Mouse (Mus musculus) telencephalon, adult 2 months (tissue): ENCODE measurements at regions not wholly inside any gene's neighbourhood (a gene's known extent, or its start where the extent isn't known, plus 50 kb on each side); places are given as distances from the start of the nearest gene placed in this dataset.

Experiments
- DNase-seq: peaks from one replicate; pipeline ENCODE4 v3.0.0-alpha.2; 2011; ENCODE audit warnings: low read depth, low spot score

DNA sequence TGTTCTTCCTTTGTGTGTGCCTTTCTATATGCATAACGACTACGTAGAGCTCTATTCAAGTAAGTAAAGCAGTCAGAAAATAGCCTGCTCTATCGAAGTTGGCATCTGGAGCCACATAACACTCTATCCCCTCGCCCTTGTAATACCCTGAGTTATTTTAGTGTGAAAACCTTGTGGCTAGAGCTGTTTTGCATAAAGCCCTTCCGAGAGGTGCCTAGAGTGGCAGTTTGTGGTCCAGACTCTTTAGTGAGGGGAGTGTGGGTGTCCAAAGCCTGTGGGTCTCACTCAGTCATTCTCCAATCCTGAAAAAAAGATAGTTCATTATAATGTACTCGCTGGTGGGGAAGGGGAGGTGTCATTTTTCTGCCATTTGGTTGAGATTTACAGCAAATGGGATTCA is 855.2 kb upstream of the Car8 start:
- no peak for DNase-seq

DNA sequence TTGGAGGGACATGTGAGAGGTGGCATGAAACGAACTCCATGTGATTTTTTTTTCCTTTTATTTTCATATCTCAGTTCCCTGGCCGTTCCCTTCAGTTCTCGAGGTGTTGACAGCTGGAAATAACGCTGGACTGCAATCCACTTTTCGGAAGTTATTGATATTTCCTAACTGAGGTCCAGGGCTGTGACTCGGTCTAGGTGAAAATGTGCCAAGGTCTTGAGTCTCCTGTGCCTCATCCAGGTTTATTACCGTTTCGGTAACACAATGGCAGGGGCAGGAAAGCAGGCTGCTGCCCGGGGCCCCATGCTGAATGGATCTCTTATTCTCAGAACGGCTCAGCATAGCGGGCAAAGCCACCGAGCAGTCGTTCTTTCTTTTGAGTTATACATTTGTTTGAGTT is 844.7 kb upstream of the Car8 start:
- DNase-seq, result no peak

DNA sequence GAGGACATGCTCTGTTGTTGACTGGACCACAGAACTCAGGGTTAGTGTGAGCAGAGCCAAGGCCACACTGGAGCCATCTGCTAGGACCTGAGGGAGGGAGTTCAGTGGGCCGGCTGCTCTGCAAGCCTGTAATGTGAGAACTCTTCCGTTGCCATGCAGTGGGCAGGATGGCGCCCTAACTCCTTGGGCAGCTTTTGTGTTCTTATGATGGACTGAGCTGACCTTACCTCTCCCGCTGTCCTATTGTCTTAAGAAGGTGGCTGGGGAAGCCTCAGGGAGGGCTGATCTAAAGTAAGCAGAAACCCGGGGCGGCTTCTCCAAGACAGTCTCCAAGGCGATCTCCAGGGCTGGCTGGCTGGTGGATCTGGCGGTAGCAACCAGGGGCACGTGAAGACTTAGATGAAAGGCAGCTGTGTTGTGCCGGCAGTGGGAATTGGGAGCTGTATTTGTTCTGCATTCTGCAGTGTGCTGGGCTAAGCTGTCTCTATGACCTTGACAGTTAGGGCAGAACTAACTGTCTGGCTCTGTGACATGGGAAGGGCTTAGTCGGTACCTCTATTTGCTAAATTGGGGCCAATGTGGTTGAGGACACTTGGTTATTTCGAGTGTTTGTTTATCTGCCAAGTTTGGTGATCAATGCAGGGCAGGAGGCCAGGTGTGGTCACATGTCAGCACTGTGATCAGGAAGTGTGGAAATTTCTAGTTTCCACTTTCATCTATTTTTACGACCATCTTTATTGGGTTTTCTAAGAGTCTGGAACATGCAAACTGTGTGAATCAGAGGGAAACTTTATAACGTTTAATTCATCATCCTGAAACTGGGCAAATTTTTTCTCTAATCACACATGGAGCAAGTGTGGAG is 843.1 kb upstream of the Car8 start:
- DNase-seq, result no peak

DNA sequence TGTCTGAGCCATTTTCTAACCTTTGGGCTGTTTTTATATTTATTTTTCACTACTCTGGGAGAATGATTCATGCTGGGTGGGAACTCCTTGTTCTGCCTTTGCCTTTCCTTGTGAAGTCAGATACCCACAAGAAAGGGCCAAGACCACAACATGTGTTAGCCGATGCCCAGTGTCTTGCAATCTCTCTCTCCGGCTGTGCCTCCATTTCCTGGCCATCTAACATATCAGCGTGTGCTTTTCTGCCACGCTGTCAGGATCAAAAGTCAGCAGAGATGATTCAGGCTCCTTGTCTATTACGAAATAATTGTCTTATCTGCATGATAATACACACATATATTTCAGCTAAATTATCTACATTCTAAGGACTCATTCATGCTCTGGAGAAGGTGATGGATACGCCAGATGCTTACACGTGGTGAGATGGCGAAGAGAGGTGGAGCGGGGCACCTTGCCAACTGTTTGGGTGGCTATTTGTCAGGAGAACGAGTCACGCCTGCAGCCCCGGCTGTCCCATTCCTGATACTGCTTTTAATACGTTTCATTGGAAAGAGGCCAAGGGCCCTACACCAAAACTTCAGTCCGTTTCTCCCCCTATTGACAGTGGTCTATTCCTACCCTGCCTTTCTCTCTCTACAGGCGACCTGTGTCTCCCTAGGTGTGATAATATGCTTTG is 842.1 kb upstream of the Car8 start:
- no peak for DNase-seq

DNA sequence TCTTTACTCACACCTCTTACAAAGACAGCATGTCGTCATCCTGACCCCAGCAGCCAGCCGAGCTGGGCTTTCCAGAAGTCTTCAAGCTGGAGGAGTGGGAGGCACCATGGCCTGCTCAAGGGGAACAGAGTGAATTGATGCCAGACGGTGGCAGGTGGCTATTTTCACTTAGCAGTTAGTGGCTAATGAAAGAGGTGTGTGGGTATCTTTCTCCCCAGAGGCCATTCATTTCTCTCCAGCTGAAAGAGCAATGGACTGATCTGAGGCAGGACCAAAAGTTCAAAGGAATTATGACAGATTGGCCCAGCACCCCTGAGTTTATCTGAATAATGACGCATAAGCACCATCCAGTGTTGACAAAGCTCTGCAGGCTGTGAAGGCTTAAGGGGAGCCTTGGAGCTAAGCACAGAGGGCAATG is 841.0 kb upstream of the Car8 start:
- DNase-seq, result no peak

DNA sequence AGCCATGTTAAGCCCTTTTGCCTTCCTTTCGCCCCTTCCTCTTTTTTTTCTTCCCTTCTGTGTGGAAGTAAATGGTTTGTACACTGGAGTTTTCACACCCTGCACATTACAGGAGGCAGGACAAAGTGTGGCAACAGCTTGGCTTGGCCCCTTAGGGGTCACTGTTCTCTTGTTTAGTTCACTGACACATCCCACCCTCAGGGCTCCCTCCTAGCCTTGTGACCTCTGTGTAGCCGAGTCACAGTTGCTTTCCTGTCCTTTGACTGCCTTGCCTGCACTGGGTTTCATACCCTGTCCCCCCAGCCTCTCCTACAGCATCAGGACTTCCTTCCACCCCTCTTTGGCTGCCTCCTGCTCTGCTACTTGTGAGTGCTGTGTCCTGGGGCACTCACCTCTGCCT is 835.6 kb upstream of the Car8 start:
- no peak for DNase-seq

DNA sequence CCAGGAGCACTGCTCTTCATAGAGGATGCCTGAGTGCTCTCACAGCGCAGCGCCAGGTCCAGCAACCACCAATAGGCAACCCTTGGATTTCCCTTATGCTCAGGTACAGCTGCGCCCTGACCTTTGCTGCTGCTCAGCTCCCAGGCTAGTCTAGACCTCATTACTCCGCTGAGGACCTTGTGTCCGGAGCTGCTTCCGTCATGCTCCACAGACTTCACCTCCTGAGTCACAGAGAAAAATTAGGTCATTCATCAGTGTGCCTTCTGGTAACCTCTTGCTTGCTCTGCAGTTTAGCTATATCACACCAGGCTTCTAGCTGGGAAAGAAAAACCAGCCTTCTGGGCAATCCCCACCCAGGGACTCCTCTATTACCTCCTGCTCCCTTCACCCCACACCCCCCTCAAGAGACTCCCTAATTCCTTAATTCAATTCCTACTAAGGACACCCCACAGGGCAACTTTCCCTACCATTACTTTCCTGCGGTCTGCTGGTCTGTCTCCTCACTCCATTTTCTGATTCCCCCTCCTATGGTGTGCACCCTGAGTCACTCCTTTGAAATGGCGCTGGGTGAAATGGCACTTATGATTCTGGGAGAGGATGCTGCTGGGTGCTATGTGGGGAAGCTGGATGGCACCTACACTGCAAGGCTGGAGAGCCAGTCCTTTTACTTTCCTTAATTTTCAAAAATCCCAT is 835.0 kb upstream of the Car8 start:
- DNase-seq, result no peak

DNA sequence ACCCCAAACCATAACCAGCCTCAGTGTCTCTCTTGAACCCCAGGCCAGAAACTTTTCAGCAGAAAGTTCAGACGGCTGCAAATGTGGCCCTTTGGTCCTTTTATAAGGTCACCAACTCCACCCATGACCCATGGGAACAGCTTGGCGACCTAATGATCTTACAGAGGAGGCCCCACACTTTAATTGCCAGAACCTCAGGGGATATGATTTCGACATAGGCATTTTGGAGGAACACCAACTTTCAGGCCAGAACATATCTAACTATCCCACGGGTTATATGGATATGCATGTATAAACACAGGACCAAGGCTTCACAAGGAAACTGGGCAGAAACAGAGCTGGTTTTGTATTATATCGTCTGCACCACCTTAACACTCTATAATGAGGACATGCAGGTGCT is 833.5 kb upstream of the Car8 start:
- DNase-seq, result no peak

DNA sequence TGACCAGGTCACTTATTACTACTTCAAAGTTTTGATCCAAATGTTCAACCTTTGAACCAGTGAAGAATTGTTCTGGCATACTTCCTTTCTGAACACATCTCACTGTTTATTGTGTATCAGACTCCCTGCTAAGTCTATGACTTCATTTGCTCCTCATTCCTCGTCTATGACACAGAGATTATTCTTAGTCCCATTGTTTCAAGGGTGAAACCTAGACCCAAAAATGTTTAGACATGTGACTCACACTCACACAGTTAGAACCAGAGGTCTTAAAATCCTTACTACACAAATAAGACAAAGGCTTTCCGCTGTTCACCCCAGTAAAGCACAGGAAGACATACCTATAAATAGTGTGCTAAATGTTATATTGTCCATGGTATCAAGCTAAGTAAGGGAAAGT is 829.0 kb upstream of the Car8 start:
- DNase-seq, result no peak

DNA sequence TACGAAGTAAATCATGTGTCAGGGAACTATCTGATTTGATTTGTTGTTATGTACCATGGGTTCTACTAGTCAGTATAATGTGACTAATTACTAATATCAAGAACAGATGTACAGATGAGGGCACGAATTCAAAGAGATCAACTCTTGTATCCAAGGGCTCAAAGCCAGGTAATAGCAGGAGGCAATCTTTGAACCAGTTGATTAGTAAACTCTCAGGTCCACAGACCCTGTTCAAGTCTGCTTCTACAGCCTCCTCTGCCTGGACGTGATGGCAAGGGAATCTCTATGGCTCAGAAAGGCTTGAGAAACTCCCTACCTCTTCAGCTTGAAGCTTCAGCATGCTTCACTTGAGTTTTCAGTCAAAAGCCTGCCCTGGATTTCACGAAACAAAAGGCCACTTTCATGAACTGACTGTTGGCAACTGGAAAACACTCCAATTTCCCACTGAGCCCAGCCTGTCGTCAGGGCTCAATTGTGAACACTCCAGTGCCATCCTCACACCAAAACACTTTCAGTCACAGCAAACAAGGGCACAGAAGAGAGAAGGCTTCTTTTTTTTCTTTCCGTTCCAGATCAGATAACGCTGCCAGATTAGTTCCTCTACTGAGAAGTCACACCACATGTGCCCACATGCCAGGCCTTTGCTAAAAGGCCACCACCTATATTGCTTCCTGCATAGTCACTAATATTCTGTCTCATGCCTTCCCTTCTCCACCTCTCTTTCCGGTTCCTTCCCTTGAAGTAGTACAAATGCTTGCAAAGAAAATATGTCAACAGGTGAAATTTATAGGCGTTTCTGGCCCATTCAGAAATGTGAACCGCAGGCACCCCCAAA is 827.4 kb upstream of the Car8 start:
- peak; percentile 6 for DNase-seq

DNA sequence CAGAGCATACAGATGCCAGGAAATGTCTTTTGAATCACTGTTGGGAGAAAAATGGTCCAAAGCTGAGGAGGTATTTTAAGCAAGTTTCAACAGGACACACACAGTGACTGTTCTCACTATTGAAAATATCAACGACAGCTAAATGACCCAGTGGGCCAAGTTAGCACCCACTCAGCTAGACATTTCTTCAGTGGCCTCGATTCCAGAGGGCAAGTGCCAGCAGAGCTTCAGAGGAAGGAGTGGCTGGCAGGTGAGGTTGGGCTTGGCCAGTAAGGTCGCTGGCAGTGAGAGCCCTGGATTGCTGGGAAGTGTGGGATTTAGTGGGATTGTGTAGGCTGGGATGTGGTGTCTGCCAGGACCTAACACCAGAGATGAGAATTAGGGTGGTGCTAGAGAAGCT is 823.1 kb upstream of the Car8 start:
- no peak for DNase-seq

DNA sequence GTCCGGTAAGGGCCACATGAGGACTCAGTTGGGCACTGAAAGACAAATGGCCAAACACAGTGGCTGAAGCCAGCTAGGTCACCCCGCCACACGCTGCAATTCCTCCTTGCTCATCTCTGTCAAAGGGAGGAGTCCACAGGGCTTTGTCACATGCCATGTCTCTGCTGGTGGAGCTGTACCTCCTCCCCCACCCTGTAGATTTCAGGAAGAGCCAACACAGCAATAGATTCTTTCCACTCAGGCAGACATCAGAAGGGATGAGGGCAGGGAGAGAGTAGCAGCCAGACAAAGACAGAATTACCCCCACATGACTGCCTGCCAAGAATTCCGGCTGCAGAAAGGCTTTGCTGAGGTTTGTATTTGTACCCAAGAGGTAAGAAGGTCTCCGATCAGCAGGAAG is 821.4 kb upstream of the Car8 start:
- no peak for DNase-seq

DNA sequence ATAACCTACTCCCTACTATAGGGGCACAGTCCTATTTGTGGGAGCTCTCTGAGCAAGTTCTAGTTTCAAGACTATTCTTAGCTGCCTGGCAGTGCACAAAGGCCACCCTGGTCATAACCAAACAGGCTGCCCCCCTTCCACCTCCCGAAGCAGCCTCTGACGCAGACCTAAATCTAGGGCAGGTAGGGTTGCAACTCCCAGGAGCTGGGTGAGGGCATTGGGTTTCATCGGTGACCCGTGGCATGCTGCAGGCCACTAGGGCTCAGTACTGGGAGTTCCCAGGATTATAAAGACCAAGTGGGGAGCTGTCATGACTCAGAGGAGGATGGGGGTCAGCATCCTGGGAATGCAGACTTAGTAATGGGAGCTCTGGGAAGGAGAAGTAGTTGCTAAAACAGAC is 818.8 kb upstream of the Car8 start:
- no peak for DNase-seq

DNA sequence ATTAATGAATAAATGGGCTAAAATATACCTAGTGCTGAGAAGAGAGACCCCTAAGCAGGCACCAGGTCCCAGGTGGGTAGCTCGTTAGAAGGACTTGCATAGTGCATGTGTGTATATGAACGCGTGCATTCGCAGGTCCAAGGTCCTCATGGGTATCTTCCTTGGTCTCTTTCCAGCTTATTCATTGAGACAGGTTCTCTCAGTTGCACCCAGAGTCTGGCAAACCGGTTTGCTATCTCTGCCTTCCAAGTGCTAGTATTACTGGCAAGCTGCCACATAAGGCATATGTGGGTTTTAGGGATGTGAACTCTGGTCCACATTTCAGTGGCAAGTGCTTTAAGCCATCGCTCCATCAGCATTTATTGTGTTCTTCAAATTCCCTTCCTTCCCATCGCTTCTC is 818.3 kb upstream of the Car8 start:
- DNase-seq, result no peak

DNA sequence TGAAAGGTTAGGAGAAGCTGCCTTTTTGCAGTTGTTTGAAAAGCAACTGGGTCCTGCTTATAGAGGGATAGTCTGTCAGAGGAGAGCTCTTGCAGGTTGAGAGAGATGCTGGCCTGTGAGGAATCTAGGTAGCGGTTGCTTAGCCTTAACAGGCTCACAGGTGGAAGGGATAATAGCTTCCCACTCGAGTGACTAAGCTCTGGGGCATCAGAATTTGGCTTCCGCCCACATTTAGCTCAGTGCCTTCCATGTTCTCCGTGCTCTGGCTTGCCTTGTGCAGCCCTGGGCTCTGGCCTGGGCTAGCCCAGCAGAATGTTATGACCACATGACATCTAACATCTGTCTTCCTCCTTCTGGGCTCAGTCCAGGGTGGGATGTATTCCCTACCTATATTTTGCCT is 817.0 kb upstream of the Car8 start:
- peak; percentile 12 for DNase-seq

DNA sequence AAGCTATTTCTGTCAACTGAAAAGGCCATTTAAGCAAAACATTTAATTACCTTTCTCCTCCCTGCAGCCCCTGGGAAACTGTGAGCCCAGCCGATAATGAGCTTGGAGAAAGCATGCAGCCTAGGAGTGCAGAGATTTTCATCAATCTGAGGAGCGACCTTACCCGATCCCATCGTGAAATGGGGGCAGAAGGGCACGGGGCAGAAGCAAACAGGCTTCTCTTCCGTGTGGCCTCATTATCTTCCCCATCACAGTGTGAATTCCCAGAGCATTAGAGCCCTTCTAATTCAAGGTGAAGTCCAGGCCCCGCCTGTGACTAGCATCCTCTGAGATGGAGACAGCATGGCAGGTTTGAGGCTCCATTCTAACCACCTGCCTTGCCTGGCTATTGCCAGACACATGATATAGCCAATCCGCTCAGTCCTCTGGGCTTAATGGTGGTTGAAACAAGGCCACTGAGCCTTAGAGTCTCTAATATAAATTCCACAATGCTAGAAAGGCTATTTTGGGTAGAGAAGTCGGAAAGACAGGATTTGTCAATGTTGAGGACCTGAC is 816.5 kb upstream of the Car8 start:
- no peak for DNase-seq

DNA sequence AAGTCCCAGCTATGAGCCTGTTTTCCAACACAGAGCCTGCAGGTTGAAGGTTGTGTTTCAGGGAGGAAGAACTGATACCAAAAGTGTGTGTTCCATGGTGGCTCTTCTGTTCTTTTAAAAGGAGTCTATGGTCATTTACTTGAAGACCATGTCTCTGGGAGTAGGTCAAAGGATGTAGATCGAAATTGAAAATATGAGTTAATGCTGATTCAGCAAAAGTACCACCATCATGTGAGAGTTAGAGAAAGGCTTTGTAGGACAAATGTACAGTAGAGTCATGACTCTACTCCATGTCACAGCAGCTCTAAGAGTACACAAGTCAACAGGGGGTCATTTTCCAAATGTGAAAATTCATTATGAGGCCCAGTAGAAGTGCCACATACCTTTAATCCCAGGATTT is 810.0 kb upstream of the Car8 start:
- DNase-seq, result no peak

DNA sequence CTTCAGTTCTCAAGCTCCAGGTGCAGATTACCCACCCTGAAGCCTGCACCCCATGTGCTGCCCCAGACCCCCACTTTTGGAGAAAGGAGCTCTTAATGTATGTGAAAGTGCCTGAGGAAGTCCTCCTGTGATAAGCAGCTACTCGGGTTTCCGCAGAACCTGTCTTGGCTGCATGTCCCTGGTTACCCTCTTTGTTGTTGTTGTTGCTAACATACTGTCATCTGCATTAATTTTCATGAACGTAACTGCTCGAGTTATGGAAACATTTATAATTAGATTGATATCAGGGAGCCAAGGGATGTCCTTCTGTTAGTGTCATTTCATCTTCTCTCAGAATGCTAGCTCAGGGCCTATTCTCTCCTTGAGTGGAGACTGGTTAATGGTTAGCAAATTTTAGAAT is 808.3 kb upstream of the Car8 start:
- no peak for DNase-seq

DNA sequence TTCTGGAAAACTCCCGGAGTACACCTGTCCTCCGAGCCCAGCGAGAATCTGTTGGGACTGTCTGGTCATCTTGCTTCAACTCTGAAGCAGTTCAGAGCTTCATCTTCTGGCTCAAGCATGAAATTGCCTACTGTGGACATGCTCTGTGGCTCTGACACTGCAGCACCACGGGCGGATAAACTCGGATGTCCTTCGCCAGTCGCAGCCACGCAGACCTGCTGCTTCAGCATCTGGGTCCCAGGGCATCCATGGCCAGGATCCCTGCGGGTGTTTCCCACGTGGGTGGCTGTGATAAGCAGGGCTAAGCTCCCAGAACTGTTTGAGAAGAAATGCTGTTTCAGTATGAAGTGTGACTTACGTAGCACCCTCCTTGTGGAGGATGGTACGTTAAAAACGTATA is 807.6 kb upstream of the Car8 start:
- no peak for DNase-seq

DNA sequence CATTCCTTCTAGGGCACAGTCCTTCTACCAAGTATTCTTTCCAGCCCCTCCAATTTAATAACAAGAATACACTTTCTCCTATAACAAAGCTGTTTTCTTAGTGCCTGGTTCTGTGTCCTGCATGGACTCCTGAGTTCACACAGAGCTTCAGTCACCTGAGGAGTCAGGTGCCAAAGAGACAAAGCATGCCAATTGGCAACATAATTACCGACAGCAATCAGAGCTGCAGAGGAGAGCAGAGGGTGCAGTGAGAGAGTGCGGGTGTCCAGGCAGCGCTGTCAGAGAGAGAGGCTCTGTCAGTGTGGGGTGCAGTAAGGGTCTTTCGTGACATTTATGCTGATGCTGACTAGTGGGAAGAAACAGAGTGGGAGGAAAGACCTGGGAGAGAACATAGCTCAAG is 807.2 kb upstream of the Car8 start:
- DNase-seq, result no peak

DNA sequence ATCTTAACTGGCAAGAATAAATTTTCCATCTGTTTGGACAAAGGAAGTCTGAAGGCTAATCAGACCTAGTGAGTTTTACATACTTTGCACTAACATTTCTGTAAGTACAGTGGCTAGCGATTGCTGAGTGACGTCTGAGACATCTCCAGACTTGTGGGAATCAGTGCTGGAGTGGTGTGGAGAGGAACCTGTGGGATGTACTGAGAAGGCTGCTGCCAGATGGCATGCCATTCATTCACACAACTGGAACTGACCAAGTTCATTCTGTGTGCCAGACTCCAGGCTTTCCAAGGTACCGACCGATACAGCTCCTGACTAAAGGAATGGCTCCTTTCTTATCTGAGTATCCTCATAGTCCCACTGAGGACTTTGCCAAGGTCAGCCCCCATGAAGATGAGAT is 797.2 kb upstream of the Car8 start:
- DNase-seq, result no peak

DNA sequence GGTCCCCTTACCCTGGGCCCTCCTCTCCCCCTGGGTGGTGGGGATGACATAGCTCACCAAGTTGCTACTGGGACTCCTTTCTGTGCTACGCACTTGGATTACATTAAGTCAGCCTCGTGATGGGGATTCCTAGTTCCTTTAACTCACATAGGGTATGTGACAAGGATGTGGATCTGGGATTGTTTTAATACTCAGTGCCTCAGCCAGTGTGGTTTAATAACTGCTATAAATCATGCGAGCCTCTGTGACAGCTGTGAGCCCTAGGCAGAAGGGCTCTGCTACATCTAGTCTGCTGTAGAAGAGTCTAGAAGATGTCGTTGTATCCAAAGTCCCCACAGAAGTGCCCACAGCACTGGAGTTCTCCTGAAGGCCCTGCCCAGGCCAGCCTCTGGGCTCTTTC is 796.5 kb upstream of the Car8 start:
- DNase-seq, result no peak
